Mouse (Mus musculus): ENCODE measurements at regions not wholly inside any gene's neighbourhood (a gene's known extent, or its start where the extent isn't known, plus 50 kb on each side); places are given as distances from the start of the nearest gene placed in this dataset.
A peak's percentile ranks its signal among the peaks of the same experiment; 100 is the strongest.

GRCm38 (mm10) chr19:18200105-18200782, 362.8 kb upstream of the Pcsk5 start:
- DNase-seq (ENCODE audit: low spot score in 2 of 2) = no peak

DNA sequence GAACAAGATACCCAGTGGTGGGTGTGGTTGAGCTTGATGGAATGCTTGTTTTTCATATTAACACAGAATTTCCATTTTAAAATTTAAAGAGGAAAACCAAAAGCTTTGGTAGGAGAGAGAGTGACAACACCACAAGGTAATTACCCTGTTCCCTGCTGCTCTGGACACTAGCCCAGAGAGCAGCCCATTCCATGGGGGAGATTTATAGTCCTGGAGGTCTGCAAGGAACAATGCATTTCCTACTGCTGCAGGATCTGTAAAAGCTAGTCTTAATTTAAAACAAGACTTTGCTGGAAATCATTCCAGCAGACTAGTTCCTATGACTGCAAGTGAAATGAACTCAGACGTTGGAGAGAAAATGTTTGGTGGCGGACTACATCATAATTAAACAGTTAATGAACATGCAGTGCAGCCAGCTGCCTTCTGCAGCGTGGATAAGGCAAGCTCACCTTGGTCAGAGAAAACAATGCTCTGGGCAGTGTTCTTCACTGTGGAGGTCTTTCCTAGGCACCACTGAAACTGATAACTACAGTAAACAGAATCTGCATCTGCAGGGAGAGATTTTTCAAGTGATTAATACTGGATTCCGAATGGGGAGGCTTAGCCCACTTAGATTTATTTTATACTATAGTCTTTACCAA, 351.8 kb upstream of the Pcsk5 start:
- no peak for DNase-seq (ENCODE audit: low spot score in 2 of 2)

DNA sequence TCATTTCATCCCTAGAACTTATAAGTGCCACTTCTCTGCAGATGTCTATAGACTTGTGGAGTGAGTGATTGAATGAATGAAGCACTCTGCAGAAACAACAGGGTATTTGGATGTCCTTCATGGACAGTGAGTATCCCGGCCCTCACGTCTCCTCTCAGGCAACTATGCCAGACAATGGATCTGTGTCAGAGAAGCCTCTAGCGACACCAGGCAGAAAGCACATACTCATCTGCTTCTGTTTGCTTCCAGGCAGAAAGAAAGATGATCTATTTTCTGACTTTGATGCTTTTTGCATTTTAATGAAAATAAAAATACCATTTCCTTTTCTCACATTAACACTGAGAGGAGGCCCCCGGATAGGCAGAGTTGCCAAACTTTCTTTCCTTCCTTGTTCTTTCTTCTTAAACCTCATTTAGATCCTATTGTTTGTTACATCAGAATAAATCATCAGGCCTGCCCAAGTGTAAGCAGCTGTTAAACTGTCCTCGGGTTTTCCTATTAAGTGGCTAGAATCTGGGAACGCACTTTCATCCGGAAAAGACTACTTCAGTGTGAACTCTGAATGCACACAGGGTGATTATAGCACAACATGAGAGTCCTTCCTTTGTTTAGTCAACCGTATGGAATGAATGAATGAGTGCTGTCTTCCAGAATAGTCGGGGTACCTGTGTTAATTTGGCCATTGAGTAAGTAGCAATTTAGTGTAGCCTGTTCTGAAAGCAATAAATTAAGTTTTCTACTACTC, 350.9 kb upstream of the Pcsk5 start:
- DNase-seq (ENCODE audit: low spot score in 2 of 2) = peak; percentile 25 to 45

DNA sequence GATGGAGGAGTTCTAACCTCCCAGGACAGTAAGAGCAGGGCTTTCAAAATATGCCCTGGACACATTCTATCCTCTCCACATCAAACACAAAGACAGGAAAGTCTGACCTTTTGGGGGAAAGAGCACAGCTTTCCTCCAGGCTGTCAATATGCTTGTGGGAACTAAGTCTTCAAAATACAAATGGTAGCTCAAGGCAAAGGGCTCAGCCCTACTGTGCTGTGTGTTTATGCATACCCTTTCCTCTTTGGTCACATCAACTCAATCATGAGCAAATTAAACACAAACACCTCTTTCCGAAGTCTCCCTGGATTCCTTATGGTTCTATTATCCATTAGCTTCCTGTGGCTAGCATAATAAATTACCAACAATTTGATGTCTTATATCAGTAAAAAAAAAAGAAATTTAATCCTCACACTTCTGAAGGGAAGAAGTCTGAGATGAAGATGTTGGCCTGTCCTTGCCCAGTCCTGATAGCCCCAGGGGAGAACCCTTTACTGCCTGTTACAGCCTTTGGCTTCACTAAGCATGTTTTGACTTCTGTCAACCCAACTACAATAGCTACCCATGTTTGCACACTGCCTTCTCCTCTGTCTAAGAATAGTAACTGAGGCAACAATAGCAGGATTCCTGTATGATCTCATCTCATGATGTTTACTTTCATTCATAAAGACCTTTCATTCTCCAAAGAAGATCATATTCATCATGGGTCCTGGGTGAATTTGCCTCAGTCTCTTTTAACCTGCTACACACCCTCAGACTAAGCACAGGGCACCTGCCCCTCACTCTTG, 348.5 kb upstream of the Pcsk5 start:
- no peak for DNase-seq (ENCODE audit: low spot score in 2 of 2)

DNA sequence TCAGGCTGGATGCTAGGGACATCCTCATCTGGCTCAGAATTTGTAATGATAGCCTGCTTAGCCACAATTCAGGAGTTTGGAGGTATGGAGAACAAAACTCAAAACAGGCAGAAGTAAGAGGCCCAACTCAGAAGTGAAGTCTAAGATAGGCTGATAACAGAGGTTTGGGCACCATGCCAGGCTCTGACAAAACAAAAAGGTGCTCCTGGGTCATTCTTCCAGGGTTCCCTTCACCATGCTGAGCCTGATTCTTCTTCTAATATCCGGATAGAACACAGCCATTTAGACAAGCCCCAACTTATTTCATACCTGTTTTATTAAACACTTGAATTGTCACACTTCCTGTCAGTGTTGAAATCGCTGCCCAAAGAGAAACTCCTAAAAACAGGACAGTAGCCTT, 347.8 kb upstream of the Pcsk5 start:
- no peak for DNase-seq (ENCODE audit: low spot score in 2 of 2)

GRCm38 (mm10) chr19:18176200-18176599, 338.8 kb upstream of the Pcsk5 start:
- DNase-seq (ENCODE audit: low spot score in 2 of 2) = no peak

- no peak for DNase-seq (ENCODE audit: low spot score in 2 of 2)
Measured at GRCm38 (mm10) chr19:18146494-18146893, 309.1 kb upstream of the Pcsk5 start.

DNA sequence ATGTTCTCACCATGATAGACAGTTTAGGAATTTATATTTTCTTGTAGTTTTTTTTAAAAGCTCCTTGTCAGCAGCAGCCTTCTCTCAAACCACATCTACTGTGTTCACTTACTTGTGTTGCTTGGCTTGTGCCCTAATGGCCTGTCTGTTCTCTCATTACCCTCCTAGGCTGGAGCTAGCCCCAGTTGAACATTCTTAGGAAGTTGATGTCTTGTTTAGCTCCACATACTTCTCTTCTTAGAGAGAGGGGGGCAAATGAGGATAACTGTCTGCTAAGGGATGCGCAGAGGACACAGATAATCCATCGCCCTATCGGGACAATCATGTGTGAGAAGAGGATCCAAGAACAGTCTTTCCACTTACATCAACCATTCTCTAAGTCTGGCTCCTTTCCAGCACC, 293.5 kb upstream of the Pcsk5 start:
- DNase-seq (ENCODE audit: low spot score in 2 of 2) = no peak

GRCm38 (mm10) chr19:18128786-18129185, 291.4 kb upstream of the Pcsk5 start:
- no peak for DNase-seq (ENCODE audit: low spot score in 2 of 2)

DNA sequence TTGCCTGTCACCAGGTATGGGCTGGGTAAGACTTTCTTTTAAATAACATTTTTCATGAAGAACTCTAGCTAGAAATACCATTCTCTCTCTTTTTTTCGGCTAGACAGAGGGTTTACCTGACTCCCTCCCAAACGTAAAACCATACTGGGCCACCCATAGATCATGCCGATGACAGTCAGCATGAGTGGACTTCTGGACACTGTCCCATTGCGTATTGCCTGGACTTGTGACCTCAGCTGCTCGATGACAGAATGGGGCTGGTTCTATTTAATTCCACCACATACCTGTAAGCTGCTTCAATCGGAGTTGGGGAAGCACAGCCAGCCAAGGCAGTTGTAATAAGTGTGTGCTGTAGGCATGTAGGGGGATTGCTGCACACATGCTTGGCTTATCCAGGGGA, 268.8 kb upstream of the Pcsk5 start:
- no peak for DNase-seq (ENCODE audit: low spot score in 2 of 2)

DNA sequence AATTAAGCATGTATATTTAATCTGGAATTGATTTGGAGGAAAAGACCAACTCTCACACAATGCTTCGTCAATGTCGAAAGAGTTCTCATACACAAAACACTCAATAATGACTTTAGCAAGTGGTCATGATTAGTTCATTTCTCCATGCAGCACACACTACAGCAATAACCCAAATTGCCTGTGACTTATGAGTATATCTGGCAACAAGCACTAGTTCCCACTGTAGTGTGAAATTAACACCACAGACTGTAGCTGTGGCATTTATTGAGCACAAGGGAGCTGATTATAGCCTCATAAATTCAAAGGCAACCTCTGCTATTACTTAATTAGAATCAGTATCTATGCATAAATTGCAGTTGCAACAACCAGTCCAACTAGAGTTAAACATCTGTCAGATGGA, 267.2 kb upstream of the Pcsk5 start:
- DNase-seq (ENCODE audit: low spot score in 2 of 2) = no peak

DNA sequence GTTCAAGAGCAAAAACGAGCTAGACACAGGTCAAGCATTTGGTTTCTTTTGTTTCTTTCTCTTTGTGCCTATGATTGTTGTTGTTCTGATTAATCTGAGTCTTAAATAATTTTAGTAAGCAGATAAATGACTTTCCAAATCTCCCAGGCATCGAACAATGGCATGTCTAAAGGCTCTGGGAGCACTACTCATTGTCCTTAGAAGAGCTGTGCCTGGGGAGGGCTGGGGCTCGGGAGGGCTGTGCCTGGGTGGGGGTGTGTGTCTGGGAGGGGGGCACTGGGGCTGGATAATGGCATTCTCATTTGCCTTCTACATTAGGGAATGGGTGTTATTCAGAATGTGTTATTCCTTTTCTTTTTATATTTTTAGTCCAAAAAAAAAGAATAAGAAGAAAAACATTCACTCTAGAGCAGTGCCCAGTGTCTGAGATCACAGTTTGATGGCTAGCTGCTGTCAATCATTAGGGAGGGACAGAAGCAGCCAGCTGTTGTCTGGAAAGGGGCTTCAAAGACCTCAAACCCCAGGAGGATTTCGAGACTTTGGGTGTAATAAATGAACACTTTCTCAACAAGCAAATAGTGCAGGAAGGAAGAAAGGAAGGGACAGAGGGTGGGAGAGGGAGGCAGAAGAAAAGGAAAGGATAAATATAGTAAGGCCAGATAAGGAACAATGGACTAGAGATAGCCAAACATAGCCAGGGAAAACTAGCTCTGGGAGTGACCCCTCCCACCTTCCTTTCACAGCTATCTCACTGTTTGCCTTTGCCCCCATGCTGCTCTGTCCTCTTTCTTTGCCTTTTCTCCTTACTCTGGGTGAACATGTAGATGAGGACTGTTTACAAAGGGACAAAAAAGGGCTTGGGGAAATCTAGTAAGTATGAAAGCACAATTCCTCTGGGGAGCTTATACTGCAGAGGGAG, 264.2 kb upstream of the Pcsk5 start:
- DNase-seq (ENCODE audit: low spot score in 2 of 2) = no peak

DNA sequence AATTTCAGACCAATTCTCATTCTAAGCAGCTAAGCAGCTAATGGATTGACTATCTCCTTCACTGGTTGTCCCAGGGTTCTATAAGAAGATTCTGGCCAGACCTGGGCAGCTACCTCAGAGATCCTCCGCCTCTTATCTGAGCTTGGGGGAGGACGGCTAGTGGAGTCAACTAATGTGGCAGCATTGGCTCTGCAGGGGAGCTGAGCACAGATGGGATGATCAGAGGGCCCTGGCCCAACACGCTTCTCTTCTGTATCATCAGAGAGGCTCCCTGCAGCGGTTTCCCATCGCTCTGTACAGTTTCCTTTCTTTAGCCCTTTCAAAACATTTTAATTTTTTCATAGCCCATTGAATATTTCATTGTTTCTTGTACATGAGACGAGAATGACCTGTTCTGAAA, 245.9 kb upstream of the Pcsk5 start:
- DNase-seq (ENCODE audit: low spot score in 2 of 2) = no peak

DNA sequence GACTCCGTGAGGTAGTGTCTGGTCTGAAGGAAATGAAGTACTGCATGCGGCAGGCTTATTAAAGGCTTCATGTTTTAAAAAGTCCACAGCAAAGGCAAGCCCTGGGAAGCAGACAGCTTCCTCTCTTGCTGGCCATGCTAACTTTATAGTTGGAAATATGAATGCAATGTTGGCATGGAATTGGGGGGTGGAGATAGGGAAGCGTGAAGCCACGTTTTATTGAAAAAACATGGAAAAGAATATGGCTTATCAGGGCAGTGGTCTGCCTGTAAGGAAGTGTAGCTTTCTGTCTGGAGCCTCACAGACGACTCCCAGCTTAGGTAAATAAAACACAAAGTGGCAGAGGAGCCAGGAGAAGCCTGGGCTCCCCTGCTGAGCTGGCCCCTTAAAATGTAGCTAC, 231.5 kb upstream of the Pcsk5 start:
- no peak for DNase-seq (ENCODE audit: low spot score in 2 of 2)

- DNase-seq (ENCODE audit: low spot score in 2 of 2) = no peak
Measured at GRCm38 (mm10) chr19:18067855-18068494, 230.5 kb upstream of the Pcsk5 start.

DNA sequence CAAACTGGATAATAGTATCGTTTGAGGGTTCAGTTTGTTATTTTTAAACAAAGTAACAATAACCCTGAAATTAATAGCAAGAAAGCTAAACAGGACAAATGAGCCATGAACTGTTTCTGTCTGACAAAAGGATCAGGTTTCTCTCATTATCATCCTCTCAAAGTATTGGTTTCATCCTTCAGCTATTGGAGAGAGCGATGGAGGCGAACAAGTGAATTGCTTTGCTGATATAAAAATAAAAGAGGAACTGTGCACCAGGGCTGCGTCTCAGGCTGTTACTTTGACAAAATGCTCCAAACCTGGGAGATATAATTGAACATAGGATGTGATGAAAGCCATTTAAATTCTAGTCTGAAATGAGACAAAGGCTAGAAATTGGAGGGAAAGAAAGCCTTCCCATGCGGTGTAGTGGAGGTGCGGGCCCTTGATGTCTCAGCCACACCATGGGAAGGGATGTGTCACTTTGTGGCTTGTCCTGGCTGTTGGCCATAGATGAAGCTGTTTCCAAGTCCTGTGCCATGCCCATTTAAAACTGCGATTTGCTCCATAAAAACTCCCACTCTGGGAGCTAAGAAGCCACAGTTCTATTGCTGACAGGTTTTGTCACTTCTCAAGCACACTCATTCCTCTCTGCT, 219.9 kb upstream of the Pcsk5 start:
- DNase-seq (ENCODE audit: low spot score in 2 of 2) = no peak

GRCm38 (mm10) chr19:18056414-18057254, 219.2 kb upstream of the Pcsk5 start:
- no peak for DNase-seq (ENCODE audit: low spot score in 2 of 2)

DNA sequence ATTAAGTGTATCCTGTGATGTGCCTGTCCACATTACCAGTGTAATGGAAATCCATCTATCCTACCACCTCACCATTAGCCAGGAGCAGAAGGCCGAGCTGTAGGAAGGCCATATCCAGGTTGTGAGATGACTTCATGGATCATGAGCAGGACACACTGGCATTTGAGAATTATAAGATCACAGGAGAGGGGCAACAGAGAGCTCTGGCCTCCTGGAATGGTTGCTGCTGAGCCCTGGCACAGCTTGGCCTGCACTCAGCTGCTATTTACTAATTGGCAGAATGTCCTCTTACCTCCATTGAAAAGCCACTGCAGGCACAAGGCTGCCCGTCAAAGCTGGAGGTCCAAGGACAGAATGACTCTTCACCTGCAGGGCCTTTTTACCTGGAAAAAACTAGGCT, 212.9 kb upstream of the Pcsk5 start:
- DNase-seq (ENCODE audit: low spot score in 2 of 2) = no peak

DNA sequence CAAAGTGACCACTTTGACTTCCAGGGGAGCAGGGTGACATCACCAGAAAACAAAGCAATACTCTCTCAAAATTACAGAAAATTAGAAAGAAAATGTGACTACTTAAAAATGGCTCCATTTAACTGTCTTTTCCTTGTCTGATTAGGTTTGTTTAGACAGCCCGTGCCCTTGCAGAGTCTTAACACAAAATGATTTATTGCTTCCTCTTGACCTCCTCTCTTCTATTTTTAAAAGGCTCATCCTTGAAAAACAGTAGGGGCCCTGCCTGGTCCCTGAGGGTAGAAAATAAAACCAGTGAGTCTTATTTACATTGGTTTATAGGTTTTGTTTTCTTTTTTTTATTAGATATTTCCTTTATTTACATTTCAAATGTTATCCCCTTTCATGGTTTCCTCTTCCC, 196.8 kb upstream of the Pcsk5 start:
- DNase-seq (ENCODE audit: low spot score in 2 of 2) = no peak

All from right cerebral cortex, postnatal 10 days (tissue).